Mouse (Mus musculus) kidney, adult 18-20 months (tissue): ENCODE data around the gene Bst2.
"Not testable (repeated sequence)": the region's sequence is repeated elsewhere in the genome, so short reads cannot be mapped to it uniquely, and the experiment has no call there.

Experiments
- DNase-seq: peaks from one replicate; pipeline ENCODE4 v3.0.0; 2021

The Bst2 gene

GRCm38 (mm10) chr8:71558958-71559690, 21.9 kb upstream of the Bst2 start:
- DNase-seq: peak; percentile 83

DNA sequence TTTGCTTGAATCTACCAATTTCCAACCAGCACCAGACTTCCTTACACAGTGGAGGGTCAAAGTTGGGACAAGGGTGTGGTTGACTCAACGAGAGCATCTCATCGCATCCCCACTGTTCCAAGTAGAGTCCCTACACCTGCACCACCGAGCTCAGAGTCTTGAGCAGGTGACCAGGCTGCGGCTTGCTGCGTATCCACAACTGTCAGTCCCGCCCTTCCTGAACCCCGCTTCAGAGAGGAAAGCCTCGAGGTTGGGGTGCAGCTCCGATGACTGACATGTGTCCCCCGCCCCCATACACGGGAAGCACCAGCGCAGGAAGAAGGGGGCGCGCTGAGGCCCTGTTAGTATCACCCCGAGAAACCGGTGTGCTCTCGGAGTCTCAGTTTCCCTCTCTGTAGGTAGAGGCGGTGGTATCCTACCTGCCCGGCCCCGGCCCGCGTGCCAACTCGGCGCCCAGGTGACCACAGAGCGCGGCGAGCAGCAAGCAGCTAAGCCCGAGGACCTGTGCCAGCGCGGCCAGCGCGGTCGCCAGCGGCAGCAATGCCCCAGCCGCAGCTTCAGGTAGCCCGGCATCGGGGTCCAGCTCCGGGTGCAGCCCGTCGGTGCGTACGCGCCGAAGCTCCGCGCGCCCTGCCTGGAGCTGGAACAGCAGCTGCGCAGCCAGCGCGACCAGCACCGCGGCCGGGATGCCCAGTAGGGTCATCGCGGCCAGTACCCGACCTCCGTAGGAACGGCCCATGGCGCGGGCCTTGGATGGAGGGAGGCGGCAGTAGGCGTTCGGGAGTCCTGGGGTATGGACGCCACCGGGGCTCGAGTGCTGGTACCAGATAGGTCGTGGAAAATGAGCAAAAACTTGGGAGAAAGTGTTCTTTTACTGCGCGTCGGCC, 21.1 kb upstream of the Bst2 start, which contains the start of gene Tmem221:
Gene Tmem221 (minus strand): TSS at position 801 of the 887 bp plus-strand sequence.
- DNase-seq: no peak

DNA sequence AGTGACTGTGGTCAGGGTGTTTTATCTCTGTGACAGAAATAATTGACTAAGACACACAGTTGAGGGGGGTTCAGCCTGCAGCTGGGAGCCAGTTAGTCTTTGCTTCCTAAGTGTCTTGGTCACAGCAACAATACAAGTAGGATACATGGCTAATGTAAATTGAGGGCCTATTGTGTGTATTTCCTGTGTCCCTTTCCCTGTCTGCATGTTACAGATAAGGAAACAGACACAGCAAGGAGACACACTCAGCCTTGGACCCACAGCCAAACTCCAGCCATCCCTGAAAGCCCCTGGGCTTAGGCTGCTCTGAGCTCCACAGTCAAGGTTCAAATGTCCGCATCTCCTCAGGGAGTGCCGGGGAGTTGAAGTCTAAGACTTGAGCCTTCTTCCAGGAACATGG, 17.4 kb upstream of the Bst2 start:
- no peak for DNase-seq

- DNase-seq: no peak
Measured at GRCm38 (mm10) chr8:71554001-71554400, 16.7 kb upstream of the Bst2 start.

GRCm38 (mm10) chr8:71552770-71553169, 15.5 kb upstream of the Bst2 start:
- DNase-seq: no peak

GRCm38 (mm10) chr8:71550754-71551153, 13.5 kb upstream of the Bst2 start:
- DNase-seq: no peak

DNA sequence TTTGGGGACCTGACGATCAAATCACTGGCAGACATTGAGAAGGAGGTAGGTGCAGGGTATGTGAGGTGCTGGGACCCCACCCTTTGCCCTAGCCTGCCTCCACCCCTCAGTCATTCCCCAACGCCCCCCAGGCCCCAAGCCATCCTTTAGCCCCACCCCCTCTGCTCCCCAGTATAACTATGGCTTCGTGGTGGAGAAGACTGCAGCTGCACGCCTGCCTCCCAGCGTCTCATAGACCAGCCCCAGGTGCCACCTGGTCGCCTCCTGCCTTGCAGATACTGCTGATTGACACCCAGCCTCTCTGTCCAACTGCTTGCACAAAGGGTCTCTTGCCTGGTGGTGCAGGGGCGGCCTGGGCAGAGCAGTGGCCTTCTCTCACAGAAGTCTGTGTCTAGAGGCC, 10.3 kb upstream of the Bst2 start:
- no peak for DNase-seq

DNA sequence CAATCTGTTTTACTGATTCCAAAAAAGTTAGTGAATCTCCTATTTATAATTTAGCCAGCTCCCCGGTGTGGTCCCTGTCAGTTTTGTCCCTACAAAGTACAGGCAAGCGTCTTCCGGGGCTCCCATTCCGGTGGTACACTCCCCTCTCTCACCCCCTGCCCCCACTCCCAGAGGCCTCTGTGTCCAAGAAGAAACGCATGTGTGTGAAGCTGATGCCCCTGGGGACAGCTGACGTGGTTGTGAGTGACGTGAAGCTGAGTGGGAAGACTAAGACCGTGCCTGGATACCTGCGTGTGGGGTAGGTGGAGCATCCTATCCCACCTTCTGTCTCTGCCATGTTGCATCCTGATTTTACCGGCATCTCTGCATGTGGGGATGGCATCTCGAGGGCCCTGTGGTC, 7.8 kb upstream of the Bst2 start:
- DNase-seq: no peak

DNA sequence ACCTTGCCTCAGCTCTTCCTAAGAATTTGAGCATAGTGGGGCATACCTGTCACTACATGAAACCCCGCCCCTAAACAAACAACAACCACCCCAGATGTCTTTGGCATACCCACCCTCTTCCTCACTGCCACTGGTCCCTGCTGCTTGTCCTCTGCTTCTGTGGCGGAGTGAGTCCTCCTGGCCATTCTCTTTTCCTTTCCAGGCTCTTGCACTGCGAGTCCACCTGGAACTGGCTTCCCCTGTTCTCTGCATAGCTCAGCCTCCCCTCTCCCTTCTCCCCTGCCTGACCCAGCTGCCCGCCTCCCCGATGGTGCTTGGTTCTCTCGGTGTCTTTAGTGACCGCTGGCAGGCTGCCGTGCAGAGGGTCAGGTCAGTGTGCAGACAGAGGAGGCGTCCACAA, 6.5 kb upstream of the Bst2 start:
- DNase-seq: no peak

- DNase-seq: peak; percentile 95
Measured at GRCm38 (mm10) chr8:71542632-71543343, 5.5 kb upstream of the Bst2 start, which contains the start of gene Mvb12a. Mvb12a (plus strand) TSS chr8:71542922.

GRCm38 (mm10) chr8:71535663-71536062, 1.6 kb downstream of the Bst2 start:
- DNase-seq: no peak

- DNase-seq: no peak
Measured at GRCm38 (mm10) chr8:71534263-71534810, 2.9 kb downstream of the Bst2 start.

DNA sequence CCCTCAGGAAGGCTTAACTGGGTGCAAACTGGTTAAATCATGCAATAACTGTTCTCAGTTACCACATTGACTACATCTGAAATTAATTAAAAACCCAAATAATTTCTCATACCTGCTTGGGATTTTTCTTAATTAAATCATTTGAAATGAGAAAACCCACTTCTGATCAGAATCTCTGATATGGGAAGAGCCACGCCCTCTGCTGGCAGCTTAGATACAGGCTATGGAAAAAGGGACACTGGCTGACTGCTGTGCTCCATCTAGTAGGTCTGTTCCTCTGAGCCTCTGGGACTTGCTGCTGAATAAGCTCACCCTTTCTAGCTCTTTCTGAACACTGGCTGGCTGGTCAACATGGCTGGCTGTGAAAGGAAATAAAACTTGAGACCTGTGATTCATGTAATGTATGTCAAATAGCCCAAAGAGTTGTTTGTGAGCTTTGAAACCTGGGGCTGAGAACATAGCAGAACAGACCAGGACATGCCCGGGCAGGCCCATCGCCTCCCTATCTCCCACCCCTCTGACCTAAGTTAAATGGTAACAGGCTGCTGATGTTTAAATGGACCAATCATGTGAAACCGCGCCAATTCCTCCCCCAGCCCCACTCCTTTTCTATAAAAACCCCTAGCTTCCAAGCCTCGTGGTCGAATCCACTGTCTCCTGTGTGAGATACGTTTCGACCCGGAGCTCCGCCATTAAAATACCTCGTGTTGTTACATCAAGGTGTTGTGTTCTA, 6.4 kb downstream of the Bst2 start:
- DNase-seq: not testable (repeated sequence)

GRCm38 (mm10) chr8:71528362-71529073, 8.7 kb downstream of the Bst2 start:
- peak; percentile 42 for DNase-seq

DNA sequence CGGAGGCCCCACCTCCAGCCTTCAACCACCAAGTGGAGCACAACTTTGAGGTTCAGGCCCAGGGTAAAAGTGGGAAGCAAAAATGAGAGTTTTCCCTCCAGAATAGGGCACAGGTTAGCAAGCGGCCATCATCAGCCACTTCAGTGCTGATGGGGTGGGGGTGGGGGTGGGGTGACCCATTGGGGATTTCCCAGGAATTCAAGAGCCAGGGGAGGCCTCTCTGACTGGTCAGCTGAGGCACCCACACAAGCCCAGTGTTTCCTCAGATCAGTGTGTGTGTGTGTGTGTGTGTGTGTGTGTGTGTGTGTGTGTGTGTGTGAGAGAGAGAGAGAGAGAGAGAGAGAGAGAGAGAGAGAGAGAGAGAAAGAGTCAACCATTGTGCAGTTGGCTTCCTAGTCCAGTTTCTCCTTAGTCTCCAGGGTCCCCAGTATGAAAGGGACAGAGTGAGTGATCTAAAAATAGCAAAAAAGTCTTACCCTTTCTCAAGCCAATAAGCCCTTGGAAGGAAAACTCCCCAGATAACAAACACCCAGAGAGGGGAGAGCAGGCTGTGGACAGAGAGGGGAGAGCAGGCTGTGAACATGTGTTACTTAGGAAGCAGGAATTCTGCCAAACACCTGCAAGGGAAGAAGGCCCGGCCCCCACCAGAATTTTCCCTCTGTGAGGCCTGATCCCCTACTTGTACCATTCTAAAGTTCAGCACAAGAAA, 9.9 kb downstream of the Bst2 start:
- DNase-seq: no peak

DNA sequence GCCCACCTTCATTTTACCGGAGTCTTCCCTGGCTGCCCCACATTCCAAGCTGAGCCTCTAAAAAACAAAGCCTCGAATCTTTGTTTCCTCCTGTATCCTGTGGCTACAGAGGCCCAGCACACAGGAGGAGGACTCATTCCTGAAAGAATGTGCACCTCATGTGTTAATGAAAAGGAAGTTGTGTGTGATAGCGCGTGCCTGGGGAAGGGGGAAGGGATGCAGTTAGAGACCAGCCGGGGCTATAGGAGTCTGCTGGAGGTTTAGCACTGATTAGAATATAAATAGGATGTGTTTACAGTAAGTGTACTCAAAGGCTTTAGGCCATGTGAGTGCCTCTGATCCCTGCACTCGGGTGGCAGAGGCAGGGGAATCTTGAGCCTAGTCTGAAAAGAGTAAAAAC, 11.0 kb downstream of the Bst2 start:
- no peak for DNase-seq

GRCm38 (mm10) chr8:71525226-71526050, 11.8 kb downstream of the Bst2 start, which contains the start of gene Ccdc194:
Ccdc194 (minus strand) TSS chr8:71525711.
- DNase-seq: no peak

GRCm38 (mm10) chr8:71521634-71522033, 15.6 kb downstream of the Bst2 start:
- peak; percentile 95 for DNase-seq

DNA sequence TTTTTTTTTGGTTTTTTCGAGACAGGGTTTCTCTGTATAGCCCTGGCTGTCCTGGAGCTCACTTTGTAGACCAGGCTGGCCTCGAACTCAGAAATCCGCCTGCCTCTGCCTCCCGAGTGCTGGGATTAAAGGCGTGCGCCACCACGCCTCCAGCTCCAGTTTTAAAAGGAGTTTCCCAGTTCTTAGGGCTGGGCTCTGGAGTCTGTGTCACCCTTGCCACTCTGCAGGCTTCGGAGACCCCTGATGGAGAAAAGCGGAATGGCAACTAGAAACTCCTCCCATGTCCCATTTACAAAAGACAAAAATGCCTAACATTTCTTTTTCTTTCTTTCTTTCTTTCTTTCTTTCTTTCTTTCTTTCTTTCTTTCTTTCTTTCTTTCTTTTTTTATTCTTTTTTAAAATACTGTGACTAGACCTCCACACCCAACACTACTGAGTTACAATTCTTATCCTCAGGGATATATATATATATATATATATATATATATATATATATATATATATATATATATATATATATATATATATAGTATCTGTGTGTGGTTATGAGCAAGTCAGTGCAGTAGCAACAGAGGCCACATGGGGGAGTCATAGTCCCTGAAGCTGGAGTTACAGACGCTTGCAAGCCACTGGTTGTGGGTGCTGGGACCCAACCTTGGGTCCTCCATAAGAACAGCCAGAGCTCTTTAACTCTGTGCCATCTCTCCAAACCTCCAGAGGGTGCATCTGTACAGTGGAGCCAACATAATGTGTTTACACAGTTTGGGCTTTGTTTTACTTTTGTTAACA, 18.0 kb downstream of the Bst2 start:
- DNase-seq: peak; percentile 71
